Mouse (Mus musculus) spleen, embryonic (tissue): ENCODE measurements around the gene Gucy1a1.

Experiments used
- CTCF ChIA-PET: fragments of 350-600 bp; sonication (Branson Sonifier 250); formaldehyde crosslinking; loops from one replicate; lab custom pipeline; 2022; lab: Charles Lee

Gene Gucy1a1

DNA sequence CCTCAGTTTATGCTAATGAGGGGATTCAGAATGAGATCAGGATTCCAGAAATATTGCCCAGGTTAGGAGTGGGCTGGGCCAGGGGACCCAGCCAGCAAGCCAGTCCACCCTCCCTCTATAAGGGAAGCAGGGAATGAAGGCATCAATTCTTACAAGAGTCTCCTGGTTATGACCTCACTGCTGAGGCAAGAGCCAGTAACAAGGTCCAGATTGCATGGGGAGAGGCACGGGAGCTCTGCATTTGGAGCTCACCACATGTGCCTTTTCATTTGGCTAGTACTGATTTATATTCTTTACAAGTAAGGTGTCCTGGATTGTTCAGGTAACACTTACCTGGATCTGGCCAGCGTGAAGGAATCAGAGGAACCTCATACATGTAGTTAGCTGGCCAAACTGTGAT lies 48.8 kb downstream of the Gucy1a1 start:
- CTCF ChIA-PET, result no interaction called here

DNA sequence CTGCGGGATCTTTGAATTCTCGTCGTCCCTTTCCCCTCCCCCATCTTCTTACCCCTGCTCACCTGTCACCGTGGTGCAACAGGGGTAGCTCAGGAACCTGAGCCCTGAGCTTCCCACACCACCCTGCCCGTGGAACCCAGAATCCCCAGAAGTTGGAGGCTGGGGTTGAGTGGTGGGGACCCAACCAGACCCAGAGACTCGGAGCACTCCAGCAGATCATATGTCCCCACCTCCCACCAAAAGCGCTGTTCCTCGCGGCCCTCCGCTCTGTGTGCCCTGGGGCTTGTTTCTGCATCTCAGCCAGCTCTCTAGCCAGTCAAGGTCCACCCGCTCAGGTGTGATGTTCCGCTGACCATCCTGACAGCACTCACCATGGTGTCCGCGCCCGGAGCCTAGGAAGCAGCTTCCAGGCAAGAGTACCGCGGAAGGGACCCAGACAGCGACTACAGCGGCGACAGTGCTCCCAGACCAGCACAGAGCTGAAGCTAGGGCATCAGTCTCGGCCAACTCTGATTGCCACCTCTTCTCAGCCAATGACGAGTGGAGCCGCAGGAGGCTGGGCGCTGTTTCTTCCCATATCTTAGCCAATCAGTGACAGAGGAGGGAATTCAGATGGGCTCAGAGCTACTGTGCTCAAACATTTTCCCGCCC lies 71.3 kb downstream of the Gucy1a1 start, which contains the start of gene Gucy1b1:
Gene Gucy1b1, minus strand, starts transcription at position 489 of the 651 bp plus-strand sequence.
- CTCF ChIA-PET, result no interaction called here

DNA sequence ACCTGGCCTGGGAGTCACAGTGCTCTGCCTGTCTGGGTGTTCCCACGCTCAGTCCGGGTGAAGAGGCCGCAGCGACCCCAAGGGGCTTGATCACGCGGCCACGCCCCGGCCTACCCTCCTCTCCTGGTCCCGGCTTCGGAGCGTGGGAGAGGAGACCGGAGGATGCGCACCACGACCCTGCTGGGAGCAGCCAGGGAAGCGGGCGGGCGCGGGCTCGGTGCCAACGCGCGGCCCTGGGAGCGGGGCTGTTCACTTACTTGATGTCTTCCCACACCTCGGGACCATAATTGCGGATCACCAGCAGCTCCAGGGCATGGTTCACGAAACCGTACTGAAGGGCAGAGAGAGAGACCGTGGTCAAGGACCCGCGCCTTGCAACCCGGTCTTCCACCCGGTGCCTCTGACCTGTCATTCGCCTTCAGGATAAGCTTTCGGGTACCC lies 71.8 kb downstream of the Gucy1a1 start:
- CTCF ChIA-PET, result no interaction called here

DNA sequence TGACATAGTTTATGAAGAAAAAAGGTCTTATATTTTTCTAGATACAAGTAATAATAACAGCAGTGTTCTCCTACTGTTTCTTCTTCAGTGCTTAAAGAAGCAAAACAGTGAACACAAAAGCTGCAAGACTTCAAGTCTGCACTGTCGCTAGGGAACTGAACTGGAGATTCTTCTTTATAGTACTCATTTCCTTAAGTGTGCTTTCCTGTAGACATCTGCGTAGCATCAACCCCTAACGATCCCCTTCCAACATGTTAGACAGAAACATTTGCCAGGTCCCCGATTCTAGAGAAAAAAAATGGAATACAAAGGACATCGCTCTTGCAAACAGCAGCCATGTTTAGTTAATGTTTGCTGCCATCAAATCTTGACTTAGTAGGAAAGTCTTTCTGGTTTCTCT lies 77.8 kb downstream of the Gucy1a1 start:
- CTCF ChIA-PET, result no interaction called here

DNA sequence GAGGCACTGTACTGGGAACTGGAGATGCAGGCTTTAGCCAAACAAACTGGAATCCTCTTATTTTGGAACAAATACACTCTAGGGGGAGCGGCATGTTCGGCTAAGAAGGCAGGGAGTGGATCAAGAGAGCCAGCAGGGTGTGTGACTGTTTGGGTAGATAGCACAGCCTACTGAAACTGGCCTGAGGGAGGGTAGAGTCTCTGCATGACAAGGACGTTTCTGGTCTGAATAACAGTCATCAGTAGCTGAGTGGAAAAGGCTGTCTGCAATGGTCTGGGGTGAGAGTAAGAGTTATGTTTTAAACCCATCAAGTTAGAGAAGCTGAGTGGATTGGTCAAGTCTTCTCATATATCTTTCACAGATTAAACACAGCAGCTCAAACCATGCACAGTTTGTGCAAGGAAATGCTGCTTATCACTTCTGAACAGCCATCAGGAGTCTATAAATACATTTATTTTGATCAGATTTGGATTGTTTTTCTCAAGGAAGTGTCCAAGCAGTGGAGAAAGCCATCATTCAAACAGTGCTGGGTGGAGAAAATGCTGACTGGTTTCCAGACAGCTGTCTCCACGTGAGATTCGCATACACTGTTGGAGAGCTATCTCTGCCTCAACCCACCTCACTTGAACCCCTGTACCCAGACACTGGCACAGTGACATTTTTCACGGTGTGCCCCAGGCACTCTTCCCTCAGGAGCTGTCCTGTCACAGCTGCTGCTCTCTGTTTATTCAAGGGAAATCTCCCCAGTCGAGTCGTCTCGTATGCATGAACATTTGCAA lies 84.0 kb downstream of the Gucy1a1 start:
- CTCF ChIA-PET, result no interaction called here

DNA sequence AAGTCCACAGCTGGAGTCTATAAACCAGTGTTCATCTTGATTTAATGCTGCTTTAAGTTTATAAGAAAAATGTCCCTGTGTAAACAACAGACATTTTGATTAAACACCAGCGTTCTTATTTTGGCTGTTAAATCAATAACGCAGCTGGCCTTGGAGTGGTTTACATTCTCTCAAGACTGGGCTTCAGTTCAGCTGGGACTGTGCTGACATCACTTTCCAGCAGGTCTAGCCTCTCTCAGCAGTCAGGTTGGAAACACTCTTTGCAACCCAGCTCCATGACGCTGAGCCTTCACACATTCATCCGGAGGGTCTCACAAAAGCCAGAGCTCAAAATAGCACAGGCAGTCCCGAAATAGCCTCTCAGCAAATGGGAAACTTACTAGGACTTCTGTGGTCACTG lies 88.4 kb downstream of the Gucy1a1 start:
- CTCF ChIA-PET, result no interaction called here

DNA sequence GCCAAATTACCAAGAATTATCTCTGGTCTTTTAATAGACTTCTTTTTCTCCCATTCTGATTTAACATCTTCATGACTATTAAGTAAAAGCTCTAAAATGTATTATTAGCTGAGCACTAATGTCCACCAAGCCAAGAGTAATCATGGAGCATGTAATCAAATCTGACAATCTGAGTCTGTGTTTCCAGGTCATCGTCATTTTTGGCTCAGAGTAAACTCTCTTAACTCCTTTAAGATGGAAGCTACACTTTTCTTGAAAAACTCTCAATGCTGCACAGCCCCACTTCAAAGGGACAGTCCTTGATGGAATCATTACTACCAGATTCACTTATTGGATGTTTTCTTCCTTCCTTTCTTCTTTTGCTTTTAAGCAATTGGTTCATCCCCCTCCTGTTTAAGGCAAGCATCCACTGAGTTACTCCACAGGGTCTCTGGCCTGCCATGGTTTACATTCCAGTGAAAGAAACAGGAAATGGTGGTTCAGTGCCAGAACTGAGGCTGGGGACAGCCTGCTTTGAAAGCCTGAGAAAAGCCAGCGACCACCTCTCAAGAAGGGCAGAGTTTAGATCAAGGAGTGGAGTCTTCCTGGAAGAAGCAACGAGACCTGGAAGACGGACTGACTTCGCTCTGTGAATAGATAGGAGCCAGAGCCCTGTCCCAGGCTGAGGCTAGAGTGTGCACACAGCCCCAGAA lies 91.2 kb downstream of the Gucy1a1 start:
- CTCF ChIA-PET, result no interaction called here

DNA sequence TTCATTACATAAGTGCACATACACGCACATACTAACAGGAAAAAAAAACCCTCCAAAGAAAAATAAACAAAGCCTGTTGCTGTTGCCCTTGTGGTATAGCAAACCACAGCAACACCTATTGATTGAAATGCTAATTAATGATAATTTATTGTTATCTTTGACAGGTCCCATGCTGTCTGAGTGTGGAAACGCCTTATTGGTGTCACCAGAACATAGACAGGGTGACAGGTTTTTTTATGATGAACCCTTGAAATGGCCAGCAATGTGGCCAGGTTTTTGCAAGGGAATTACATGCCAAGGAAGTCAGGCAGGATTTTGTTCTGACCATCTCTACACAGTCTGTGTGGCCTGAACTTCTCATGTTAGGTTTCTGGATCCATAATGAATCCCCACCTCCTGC lies 93.6 kb downstream of the Gucy1a1 start:
- CTCF ChIA-PET, result no interaction called here

DNA sequence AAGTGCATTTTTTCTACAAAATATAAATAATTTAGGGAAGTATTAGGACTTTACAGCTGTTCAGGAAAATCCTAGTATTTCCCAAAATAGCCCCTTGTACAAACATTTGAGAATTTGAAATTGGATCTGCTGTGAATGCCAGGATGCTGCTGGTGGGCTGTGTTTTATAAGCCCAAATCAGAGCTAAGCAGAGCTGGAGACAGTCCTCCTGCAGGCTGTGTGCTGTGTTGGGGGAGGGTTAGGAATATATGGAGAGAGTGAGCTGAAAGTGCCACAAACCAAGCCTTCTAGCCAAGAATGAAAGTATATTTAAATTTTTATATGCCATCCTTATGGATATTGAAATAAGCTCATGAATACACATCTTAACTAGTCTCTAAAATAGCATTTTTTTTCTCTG lies 94.1 kb downstream of the Gucy1a1 start:
- CTCF ChIA-PET, result no interaction called here

DNA sequence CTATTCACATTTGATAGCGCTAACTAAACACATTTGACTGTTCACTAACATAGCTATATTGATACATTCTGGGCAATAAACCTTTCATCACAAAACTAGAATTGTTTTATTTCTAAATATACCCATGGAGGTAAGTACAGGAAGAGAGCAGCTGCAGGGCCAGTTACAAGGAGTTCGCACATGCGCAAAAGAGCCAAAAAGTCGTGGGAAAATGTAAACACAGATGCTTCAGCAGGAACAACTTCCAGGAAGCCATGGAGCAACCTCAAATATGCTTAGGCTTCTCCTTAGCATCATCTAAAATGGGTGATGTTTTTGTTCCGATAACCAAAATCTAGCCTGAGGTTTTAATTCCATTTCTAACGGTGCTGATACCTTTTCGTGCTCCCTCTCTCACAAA lies 96.9 kb downstream of the Gucy1a1 start:
- CTCF ChIA-PET, result no interaction called here

DNA sequence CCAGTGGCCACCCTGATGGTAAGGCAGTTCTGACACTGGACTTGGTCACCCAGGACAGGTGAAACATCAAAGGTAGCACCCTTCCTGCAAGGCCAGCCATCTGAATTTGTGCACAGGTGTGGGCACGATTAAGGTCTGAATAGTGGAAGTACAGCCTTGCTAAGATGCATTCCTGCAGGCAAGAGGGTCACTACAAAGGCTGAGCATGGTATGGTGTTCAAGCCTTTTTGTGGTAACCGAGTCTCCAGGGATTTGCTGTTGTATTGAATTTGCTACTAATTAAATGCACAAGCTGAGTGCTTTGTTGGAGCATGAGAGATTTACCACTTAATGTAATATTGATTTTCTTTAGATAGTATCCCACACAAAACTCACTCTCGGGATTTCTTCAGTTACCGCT lies 97.5 kb downstream of the Gucy1a1 start:
- CTCF ChIA-PET, result interaction anchor here (0.7 kb wide), 1 partner anchor 46 kb away, joined by 3 read pairs; no protein-coding TSS in a partner anchor

DNA sequence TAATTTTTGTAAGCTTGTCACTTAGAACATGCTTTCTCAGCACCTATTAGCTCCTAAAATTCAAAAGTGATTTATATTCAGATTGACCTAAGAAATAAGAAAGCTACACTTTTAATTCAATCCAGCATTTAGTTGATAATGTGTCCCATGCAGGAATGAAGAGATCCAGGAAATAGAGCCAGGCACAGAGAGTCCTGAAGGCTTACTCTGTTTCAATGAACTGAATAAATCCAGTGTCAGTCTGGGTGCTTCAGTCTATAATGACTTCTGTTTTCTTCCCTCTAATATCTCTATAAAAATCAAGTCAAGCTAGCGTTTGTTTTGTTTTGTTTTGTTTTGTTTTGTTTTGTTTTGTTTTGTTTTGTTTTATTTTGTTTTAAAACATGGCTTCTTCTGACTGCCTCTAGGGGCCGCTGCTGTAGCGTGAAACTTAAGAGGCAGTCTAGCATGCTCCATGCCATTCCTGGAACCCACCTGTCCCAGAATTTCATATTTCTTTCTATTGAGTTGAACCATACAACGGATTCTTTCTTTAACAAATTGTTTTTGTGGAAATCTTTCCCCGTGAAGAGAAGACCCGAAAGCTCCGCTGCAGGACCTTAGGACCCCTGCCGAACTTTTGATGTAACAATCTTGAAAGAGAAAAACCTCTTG lies 98.4 kb downstream of the Gucy1a1 start:
- CTCF ChIA-PET, result interaction anchor here (0.7 kb wide), 1 partner anchor 45 kb away, joined by 3 read pairs; no protein-coding TSS in a partner anchor

DNA sequence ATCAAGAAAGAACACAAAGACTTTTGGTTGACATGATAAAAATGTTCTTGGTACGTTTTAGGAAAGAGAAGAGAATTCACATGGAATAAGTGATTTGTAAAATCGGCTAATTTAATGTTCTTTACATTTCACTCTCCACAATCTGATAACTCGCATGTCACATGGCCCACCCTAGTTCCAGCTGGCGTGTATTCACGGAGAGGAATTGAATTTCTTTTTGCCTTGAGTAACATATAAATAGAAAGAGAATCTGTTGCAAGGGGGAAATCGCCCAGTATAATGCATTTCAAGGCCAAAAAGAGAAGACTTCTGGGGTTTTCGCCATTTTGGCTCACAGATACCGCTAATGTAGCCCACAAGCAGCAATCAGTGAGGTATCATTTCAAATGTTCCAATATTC lies 99.5 kb downstream of the Gucy1a1 start:
- CTCF ChIA-PET, result no interaction called here

DNA sequence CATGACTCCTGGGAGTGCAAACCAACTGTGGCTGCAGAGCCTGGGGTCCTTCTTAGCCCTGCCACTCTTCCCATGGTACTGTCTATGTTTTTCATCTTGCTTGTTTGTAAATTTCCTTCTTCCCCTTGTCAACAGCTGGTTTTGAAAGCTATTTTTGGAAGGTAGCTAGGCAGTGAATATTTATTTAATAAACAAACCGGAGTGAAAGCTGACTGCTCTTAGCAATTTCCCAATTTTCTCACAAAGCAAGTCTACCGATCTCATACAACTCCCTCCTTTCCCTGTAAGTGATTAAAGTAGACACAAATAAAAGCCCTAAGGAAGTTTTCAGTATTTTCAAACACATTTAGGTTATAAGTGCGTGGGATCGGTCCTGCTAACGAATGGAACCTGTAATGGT lies 100.7 kb downstream of the Gucy1a1 start:
- CTCF ChIA-PET, result no interaction called here

DNA sequence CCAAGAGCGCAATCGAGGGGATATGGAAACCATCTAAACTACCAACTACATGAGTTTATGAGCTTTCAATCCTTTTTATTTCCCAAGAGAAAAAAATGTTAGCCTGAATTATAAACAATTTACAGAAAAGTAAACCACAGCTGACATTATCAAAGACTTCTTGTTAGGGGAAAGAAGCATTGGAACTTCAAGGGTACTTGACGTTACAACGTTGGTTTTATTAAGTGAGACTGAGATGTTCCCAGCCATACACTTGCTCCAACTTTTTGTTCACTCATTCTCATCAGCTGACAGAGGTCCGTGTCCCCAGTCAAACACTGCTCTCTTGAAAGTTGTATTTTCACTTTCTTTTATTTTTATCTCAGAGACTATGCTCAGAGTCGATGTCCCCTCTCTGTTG lies 101.9 kb downstream of the Gucy1a1 start:
- CTCF ChIA-PET, result no interaction called here
